Mouse (Mus musculus) 416B (cell line): ENCODE results near the gene Col9a3.

Experiments
- DNase-seq: peaks from one replicate; pipeline ENCODE4 v3.0.0; 2011; ENCODE audit warnings: low read depth

Col9a3 gene

GRCm38 (mm10) chr2:180597490-180597889 is at the start of gene Col9a3:
Gene Col9a3 (plus strand): TSS chr2:180597790.
- no peak for DNase-seq

GRCm38 (mm10) chr2:180552340-180552739 is 45.2 kb upstream of the Col9a3 start:
- DNase-seq = no peak

- DNase-seq = peak; percentile 62
These were observed 42.4 kb upstream of the Col9a3 start for GRCm38 (mm10) chr2:180555219-180555618.

DNA sequence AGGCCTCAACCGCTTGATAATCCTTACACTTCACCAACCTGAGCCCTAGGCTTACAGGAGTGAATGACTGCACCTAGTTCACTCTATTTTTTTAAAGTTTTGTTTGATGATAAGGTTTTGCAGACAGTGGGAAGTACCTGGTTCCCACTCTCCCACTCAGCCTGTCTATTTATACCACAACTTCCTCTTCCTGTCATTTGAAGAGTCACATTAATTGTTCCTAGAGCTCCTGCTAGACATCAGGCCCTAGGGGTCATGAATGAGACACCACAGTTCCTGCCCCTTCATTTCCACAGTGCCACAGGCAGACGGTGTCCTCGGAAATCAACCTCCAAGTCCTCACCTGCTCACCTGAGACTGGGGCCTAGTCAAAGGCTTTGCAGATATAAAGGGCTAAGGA is 41.1 kb upstream of the Col9a3 start:
- no peak for DNase-seq

DNA sequence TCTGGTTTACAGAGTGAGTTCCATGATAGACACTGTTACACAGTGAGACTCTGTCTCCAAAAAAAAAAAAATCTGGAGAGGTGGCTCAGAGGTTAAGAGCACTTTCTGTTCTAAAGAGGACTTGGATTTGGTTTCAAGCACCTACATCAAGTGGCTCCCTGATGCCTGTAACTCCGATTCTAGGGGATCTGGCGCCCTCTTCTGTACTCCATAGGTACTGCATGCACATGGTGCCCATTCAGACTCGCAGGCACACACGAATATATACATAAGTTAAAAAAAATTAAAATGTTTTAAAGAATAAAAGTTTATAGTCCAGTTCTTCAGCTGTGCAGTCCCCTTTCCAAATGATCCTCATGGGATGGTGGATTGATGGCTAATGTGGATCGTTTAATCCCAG is 37.3 kb upstream of the Col9a3 start:
- peak; percentile 54 for DNase-seq

- peak; percentile 79 for DNase-seq
These were observed 35.4 kb upstream of the Col9a3 start for GRCm38 (mm10) chr2:180562146-180562545.

DNA sequence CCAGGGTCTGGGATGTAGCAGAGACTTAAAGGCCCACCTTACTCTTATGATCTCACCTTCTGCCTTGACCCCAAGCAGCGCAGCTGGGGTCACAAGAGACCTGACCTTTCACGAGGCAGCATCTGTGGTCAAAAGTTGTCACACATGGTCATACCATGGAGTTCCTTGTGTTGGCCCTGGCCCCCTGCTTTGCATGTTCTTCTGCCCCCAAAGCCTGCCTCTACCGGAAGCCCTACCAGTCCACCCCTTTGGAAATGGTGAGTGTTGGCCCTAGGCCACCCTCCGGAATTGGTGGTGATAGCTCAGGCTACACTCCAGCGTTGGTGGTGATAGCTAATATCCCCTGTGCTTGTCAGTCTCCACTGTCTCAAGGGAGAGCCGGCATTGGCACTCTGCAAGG is 34.3 kb upstream of the Col9a3 start:
- no peak for DNase-seq

DNA sequence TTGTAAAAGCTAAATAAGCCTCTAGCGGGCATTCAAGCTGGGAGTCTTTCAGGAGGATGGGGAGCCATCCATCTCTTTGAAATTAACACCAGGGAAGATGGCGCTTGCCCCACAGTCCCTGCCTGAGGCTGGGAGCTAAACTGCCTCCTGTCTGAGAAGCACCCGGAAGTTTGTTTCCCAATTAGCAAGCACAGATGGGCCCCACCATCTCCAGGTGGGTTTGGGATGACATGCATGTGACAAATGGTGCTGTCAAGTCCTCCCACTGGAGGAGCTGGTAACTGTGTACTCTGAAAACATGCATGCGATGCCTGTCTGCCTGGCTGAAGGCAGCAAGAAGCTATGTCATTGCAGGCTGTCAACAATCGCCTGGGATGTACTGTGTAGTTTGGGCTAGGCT is 33.7 kb upstream of the Col9a3 start:
- no peak for DNase-seq

- peak; percentile 87 for DNase-seq
These were observed 31.2 kb upstream of the Col9a3 start for GRCm38 (mm10) chr2:180566240-180566913.

DNA sequence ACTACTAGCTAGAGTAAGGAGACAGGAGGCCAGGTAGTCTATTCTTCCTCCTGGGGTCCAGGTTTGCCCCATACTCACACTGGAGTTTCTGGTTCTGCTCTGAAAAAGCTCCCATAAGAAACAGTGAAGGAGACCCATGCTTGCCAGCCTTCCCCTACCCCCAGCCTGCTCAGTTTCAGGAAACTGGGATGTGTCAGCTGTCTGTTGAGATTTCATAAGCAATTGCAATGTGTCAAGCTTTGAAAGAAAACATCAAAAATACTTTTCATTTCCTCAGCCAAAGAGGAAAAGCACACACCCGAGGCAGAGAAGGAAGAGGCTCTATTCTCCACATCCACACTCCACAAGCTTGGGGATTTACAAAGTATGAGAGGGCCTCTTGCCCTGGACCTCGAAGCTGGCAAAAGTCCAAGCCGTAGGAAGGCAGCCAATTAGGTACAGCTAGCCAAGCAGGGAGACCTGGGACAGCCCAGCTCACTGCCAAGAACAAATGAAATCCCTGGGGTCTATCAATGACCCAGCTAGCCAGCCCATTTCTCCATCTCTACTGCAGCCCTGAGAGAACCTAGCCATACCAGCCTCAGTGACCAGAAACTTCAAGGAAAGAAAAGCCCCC is 28.5 kb upstream of the Col9a3 start:
- no peak for DNase-seq

DNA sequence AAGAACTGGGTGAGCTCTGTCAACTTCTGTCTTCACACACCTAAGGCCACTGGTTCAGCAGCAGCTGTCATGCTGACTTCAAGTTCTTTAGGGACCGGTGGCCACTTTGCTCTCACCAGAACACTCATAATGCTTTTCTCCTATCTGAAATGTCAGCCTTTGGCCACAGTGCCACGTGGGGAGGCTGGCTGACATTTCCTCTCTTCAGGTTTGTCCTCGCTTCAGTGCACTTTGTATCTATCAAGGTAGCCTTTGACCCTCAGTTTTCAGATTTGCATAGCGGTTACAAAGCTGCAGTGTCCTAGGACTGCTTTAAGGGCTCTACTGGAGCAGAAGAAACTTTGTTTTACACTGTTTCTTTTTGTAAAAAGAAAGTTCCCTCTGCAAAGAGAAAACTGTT is 21.1 kb upstream of the Col9a3 start:
- no peak for DNase-seq

DNA sequence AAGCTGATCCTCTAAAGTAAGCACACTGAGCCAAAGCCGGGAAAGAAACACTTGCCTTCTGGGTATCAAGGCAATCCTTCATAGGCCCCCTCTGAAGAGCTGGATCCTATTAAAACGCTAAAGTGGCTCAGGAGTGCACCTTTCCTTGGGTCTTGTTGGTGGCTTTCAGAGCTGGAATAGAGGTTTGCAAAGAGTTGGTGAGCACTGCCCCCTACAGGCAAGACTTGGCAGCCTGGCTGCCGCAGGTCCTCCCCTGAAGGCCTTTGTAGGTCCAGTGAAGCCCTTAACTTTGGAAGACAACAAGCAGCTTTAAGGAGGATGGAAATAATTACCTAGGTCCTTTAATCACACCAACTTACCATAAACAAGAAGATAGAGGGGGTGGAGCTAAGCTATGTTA is 18.9 kb upstream of the Col9a3 start:
- DNase-seq = peak; percentile 84

DNA sequence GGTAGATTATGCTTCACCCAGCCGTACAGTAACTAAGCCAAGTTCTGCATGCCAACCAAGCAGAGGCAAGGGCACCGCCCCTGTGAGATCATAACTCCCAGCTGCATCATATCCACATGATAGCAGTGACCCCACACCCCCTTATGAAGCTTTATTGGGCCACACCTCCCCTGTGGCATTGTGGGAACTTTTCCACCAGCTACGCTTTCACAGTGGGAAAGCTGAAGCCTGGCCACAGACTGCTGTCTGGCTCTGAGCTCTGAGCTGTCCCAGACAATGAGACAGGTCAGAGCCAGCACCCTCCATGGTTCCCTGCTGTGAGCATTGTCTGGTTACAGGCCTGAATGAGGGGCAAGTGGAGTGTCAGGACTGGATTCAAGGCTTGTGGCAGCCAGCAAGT is 16.6 kb upstream of the Col9a3 start, which contains the start of gene Mrgbp:
TSS of gene Mrgbp (plus strand) at position 303 of the 400 bp plus-strand sequence.
- no peak for DNase-seq

GRCm38 (mm10) chr2:180582481-180583153 is 15.0 kb upstream of the Col9a3 start:
- DNase-seq = peak; percentile 97

GRCm38 (mm10) chr2:180583154-180583507 is 14.5 kb upstream of the Col9a3 start:
- no peak for DNase-seq

DNA sequence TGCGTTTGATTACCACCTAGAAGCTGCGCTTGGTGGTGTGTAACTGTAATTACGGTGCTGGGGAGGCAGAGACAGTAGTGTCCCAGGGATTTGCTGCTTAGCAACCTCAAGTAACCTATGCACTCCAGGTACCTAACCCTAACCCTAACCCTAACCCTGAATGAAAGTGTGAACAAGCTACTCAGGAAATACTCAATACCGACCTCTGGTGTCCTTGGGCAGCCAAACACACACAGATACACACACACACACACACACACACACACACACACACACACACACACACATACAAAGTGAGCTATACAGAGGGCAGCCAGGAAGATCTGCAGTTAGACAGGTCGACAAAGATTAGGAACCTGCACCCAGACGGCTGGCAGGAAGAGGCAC is 8.9 kb upstream of the Col9a3 start:
- peak; percentile 71 for DNase-seq

DNA sequence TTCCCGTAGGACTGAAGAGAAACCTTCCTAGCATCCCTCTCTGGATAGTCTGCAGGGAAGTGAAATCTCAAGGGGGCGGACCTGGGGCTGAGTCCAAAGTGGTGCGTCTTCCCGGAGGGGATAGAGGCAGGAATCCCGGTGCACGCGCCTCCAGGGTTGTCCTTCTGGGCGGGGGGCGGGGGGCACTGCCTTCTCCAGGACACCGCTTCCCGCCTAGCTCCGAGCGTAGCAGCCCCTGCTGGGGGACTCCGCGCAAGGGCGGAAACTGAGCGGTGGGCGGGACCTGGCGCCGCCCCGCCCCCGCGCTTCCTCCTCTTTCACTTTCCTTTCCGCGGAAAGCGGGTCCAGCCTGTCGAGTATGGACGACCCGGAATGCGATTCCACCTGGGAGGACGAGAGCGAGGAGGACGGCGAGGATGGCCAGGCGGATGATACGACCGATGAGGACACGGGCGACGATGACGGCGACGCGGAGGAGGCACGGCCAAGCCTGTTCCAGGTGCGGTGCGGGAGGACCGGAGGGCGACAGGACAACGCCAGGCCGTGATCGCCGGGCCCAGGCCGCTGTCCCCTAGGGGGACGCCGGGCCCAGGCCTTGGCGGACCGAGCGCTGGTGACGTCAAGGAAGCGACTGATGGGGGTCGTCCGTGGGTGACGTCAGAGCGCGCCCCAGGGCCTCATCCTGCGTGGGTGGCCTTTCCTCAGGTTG is 8.3 kb upstream of the Col9a3 start, which contains the start of gene Ogfr:
TSS of gene Ogfr (plus strand) at position 123 of the 709 bp plus-strand sequence.
- peak; percentile 87 for DNase-seq

DNA sequence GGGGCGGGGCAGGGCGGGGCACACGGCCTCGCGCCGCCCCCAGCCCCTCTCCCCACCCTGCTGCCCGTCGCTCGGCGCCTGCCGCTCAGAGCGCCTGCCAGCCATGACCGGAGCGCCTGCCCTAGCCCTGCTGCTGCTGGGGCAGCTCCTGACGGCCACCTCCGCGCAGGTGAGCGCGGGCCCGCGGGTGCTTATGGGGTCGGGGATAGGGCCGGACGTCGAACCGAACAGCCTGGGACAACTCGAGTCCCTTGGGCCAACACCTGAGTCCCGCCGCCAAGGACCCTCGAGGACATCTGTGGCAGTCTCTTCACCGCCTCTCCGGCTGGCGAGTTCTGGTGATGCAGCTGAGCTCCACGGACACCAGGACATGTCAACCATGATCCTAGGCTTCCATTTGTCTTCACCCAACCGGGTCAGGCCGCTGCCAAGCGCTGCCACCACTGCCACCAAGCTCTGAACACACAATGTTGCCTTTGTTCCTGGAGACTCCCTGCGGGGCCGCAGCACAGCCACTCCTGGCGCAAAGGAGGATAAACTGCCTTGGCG is 641 bp downstream of the Col9a3 start:
- DNase-seq = no peak

- no peak for DNase-seq
These were observed 3.0 kb downstream of the Col9a3 start for GRCm38 (mm10) chr2:180600569-180601021.

DNA sequence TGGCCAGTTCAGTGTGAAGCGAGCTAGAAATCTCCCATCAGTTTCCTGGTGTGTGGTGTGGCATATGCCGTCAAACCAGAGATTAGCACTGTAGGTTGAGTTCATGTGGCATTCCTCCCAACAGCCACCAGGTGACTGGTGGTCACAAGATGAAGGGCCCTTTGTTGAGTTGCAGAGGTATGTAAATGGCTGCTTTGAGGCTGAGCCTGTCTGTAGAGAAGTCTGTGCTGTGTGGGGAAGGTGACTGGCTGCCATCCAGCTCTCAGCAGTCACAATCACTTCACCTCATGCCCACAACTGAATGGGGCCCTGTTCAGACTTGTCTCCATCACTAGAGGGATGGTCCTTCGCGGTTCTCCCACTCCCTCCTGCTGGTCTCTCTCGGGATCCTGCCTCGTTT is 7.2 kb downstream of the Col9a3 start:
- DNase-seq = no peak

- DNase-seq = no peak
These were observed 12.7 kb downstream of the Col9a3 start for GRCm38 (mm10) chr2:180610283-180610682.

- DNase-seq = no peak
These were observed 14.3 kb downstream of the Col9a3 start for GRCm38 (mm10) chr2:180611882-180612281.
